Mouse (Mus musculus): ENCODE measurements around the gene Dnajc5. TPM values are rescaled to one million over a fixed set of nuclear protein-coding genes. Genes with fewer than 3 reads are reported as not detected.

The Dnajc5 gene
- polyA plus RNA-seq, 1 experiment from 2014 or later, result 198 TPM

DNA sequence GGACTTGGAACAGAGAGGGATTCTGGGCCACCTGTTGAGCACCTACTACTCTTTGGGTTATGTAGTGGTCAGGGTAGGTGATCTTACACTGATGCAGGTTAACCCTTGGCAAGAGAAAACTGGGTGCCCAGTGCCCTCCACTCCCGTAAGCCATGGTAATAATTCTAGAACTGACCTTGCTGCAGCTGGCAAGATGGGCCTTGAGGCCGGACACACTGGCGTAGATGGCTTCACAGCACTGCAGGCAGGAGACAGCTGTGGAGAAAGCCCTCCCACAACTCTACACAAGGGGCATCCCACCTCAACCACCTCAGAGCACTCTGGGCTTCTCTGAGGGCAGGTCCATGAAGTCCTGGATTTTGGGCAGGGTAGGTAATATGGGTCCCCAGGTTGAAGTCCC, 65.8 kb downstream of the Dnajc5 start:
- no peak overlapping the region for H3K4me3 ChIP-seq (replicated peaks)
- H3K36me3 ChIP-seq, result peaks cover 81% of the 10 kb centered on the region
- H3K9me3 ChIP-seq, result no peaks in the 10 kb centered on the region
- H3K27ac ChIP-seq, result no peak overlapping the region
- WGBS, result 96% methylated on average over 3 of the region's 3 CpGs
- H3K9ac ChIP-seq (replicated peaks), result no peak overlapping the region
- no peaks in the 10 kb centered on the region for H3K27me3 ChIP-seq
- H3K4me1 ChIP-seq (replicated peaks), result peaks cover 23% of the 10 kb centered on the region
- ATAC-seq, result no peak
- no peak overlapping the region for H3K4me2 ChIP-seq (replicated peaks)

DNA sequence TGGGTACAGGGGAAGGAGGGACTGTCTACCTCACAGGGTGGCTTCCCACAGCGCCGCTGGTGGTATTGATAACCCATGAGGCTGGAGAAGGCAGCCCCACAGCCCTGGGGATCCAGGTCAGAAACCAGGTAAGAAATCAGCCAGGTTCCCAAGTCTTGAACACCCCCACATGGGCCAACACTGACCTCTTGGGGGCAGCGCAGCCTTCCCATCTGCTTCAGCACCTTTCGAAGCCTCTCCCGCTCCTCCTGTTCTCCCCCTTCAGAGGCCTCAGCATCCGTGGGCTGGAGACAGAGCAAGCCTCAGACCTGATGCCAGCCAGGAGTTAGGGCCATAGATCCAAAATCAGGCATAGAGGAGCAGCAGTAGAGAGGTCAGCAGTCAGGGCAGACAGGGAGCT, 67.5 kb downstream of the Dnajc5 start:
- peaks cover 79% of the 10 kb centered on the region for H3K36me3 ChIP-seq

DNA sequence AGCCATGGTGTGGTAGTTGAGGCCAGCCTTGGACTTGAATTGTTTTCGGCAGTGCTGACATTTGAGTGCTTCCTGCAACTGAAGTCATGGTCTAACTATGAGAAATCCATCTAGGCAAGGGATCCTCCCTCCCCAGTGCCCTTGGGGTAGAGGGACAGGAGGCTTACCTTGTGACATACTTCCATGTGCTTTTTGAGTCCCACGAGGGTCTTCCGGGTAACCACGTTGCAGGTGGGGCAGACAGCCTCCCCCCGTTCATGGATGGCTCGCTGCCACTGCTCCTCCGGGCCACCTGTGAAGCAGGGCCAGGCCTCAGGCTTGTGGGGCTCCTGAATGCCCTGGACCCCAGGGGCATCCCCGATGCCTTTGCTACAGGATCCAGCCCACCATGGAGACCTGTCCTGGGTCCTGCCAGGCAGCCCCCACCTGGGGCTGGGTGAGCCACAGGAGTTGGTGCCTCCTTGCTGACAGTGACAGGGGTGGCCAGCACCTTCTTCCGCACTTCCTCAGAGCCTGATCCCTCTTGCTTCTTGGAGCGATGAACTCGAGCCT, 68.0 kb downstream of the Dnajc5 start:
- no peak overlapping the region for H3K27ac ChIP-seq
- no peak overlapping the region for H3K4me3 ChIP-seq (replicated peaks)
- no peak overlapping the region; the same call in 1 of the 2 replicates for H3K9ac ChIP-seq (replicated peaks)
- H3K27me3 ChIP-seq, result no peaks in the 10 kb centered on the region
- ATAC-seq, result no peak
- H3K9me3 ChIP-seq, result no peaks in the 10 kb centered on the region
- H3K36me3 ChIP-seq, result peaks cover 75% of the 10 kb centered on the region
- H3K4me1 ChIP-seq (replicated peaks), result peaks cover 27% of the 10 kb centered on the region
- 90% methylated on average over 11 of the region's 11 CpGs for whole genome bisulfite sequencing
- no peak overlapping the region for H3K4me2 ChIP-seq (replicated peaks)

More for the DNA sequence above, 67.5 kb downstream of the Dnajc5 start:
- no peak overlapping the region for H3K4me2 ChIP-seq (replicated peaks)
- no peak overlapping the region for H3K4me3 ChIP-seq (replicated peaks)
- WGBS, result 78% methylated on average over 6 of the region's 6 CpGs
- no peak overlapping the region for H3K9ac ChIP-seq (replicated peaks)
- no peaks in the 10 kb centered on the region for H3K27me3 ChIP-seq
- no peak overlapping the region for H3K27ac ChIP-seq
- no peak for ATAC-seq
- H3K4me1 ChIP-seq (replicated peaks), result peaks cover 22% of the 10 kb centered on the region
- H3K9me3 ChIP-seq, result no peaks in the 10 kb centered on the region

DNA sequence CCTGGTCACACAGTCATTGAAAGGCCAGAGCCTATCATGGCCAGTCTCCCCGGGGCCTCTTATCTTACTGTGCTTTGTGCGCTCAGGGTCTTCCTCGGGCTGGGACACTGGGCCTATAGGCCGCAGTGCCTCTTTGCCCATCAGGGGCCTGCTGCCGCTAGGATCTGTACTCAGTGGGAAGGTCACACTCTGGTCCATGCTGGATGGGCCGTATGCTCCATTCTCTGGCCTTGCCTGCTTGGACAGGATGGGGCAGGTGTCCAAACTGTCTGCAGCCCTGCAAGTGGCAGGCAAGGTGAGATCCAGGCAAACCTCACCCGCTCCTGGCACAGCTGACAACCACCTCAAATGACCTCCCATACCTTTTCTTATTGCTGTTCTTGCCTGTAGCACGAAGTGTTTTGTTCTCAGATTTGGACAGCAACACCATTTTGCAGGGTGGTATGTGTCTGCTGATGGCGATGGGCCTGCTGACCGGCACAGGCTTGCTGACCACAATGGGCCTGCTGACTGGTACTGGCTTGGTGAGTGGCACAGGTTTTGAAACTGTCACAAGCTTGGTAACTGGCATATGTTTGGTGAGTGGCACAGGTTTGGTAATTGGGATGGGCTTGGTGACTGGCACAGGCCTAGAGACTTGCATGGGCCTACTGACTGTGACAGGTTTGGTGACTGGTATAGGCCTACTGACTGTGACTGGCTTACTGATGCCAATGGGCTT, 68.9 kb downstream of the Dnajc5 start:
- Histone ChIP-seq H3K27ac (no peak overlapping the region), H3K27me3 (no peaks in the 10 kb centered on the region), H3K4me3 (replicated peaks) (no peak overlapping the region), H3K4me2 (replicated peaks) (no peak overlapping the region), H3K9ac (replicated peaks) (no peak overlapping the region), H3K36me3 (peaks cover 66% of the 10 kb centered on the region), H3K4me1 (replicated peaks) (peaks cover 32% of the 10 kb centered on the region), H3K9me3 (no peaks in the 10 kb centered on the region)
- WGBS, result 94% methylated on average over 10 of the region's 10 CpGs
- no peak for ATAC-seq

DNA sequence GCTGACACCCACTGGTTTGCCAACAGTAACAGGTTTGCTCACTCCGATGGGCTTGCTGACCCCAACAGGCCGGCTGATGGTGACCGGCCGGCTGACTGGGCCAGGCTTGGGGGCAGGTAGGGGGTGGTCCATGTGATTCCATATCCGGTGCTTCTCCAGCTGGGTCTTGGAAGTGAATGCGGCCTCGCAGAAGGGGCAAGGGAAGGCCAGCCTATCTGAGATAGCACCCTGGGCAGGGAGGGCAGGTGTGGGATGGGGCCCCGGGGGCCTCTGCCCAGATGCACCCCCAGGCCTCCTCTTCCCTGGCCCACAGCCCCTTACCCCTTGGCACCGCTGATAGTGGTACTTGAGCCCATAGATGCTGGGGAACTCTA, 69.4 kb downstream of the Dnajc5 start:
- no peaks in the 10 kb centered on the region for H3K9me3 ChIP-seq
- H3K27ac ChIP-seq, result no peak overlapping the region
- no peak for ATAC-seq
- no peak overlapping the region for H3K4me2 ChIP-seq (replicated peaks)
- peaks cover 32% of the 10 kb centered on the region for H3K4me1 ChIP-seq (replicated peaks)
- H3K9ac ChIP-seq (replicated peaks), result no peak overlapping the region
- peaks cover 61% of the 10 kb centered on the region for H3K36me3 ChIP-seq
- no peaks in the 10 kb centered on the region for H3K27me3 ChIP-seq
- WGBS, result 94% methylated on average over 9 of the region's 9 CpGs
- no peak overlapping the region for H3K4me3 ChIP-seq (replicated peaks)

DNA sequence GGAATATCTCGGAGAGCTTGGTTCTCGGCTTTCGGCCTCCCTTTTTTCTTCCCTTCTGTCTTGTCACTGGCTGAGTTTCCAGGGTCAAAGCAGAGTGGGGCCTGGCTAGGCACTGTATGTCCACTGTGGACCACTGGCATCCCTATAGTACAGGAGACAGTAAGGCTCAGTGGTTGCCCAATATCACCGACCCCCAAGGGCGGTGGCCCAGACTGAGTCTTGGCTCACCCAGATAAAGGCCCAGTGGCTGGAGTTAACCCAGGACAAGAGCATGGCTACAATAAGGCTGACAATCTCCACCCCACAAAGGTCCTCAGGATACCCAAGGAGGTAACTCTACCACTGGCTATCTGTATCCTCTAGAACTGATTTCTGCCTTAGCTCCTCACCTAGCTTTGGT, 70.2 kb downstream of the Dnajc5 start:
- peaks cover 32% of the 10 kb centered on the region for H3K4me1 ChIP-seq (replicated peaks)
- no peak overlapping the region for H3K27ac ChIP-seq
- no peak for ATAC-seq
- peaks cover 56% of the 10 kb centered on the region for H3K36me3 ChIP-seq
- peak overlapping the region; percentile 95; the same call in 1 of the 2 replicates for H3K9ac ChIP-seq (replicated peaks)
- H3K4me3 ChIP-seq (replicated peaks), result peak overlapping the region; percentile 98; the same call in 1 of the 2 replicates
- no peaks in the 10 kb centered on the region for H3K27me3 ChIP-seq
- H3K9me3 ChIP-seq, result no peaks in the 10 kb centered on the region
- H3K4me2 ChIP-seq (replicated peaks), result peak overlapping the region; percentile 89; the same call in 1 of the 2 replicates
- WGBS, result 95% methylated on average over 5 of the region's 5 CpGs

DNA sequence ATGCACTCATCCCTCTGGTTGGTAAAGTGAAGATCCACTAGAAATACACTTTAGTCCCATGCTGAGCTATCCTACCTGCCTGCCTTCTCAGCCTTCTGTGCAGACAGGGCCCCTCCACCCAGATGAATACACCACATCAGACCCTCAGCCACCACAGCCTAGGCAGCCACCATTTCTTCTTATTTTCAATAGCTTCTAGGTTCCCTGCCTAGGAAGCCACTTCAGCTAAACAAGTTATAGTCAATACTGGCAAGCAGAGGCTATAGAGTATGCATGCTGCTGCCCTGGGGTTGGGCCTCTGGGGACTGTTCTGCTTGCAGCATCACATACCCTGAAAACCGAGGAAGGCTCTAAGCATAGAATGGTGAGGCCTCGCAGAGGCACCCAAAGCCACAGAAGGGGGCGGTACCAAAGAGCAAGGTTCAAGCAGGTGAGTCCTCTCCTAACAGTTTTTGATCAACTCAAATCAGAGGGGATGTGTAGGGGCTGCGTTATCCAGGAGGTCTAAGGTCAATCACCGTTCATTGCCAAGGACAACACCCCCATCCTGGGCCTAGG, 71.3 kb downstream of the Dnajc5 start, which contains the start of gene Prpf6:
Prpf6 (plus strand) TSS at position 341 of the 558 bp plus-strand sequence.
- H3K4me3 ChIP-seq (replicated peaks), result peak within 1 kb of the TSS; percentile 98
- no peaks in the 10 kb centered on the region for H3K27me3 ChIP-seq
- 11% methylated on average over 5 of the region's 5 CpGs for WGBS
- peak within 1 kb of the TSS; percentile 89 for H3K4me2 ChIP-seq (replicated peaks)
- H3K27ac ChIP-seq, result peak within 1 kb of the TSS; percentile 89
- no peak; the same call in 1 of the 2 replicates for ATAC-seq
- peak within 1 kb of the TSS; percentile 95 for H3K9ac ChIP-seq (replicated peaks)
- no peaks in the 10 kb centered on the region for H3K9me3 ChIP-seq
- H3K36me3 ChIP-seq, result peaks cover 56% of the 10 kb centered on the region
- H3K4me1 ChIP-seq (replicated peaks), result peaks cover 32% of the 10 kb centered on the region

DNA sequence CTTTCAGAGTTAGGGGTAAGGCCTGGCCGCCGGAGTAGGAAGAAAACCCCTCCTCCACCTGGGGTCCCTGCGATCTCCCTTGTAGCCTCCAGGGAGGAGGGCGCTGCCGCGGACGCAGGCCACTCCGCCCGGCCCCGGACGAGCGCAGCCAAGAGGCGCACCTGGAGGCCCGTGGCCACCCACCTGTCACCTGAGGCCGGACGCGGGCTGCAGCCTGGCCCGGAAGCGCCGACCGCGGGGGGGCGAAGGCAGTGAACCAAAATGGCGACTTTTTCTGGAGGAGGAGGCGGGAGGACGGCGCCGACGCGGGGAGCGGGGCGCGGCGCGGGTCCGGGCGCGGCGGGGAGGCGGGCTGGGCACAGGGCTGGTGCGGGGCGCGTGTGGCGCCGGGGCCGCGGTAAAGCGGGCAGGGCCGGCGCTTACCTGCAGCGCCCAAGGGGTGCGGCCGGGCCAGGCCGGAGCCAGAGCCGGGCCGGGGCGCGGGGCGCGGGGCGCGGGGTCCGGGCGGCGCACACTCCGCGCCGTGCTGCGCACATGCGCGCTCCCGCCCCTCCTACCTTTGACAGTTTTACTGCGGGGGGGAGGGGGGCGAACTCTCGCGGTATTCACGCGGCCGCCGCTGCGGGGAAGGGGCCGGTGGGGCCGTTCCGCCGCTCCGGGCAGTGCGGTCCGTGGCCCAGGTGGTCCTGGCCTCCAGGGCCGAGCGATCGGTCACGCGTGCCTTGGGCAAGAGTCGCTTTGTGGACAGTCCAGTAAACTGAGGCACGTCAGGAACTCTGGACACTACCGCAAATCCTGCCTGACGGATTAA, 72.2 kb downstream of the Dnajc5 start, which contains the start of gene Zfp512b:
Zfp512b (minus strand) TSS at position 573 of the 811 bp plus-strand sequence.
- Histone ChIP-seq H3K27me3 (no peaks in the 10 kb centered on the region), H3K27ac (peak within 1 kb of the TSS; percentile 89), H3K9me3 (no peaks in the 10 kb centered on the region), H3K4me3 (replicated peaks) (peak within 1 kb of the TSS; percentile 98), H3K4me1 (replicated peaks) (peaks cover 37% of the 10 kb centered on the region), H3K9ac (replicated peaks) (peak within 1 kb of the TSS; percentile 95), H3K4me2 (replicated peaks) (peak within 1 kb of the TSS; percentile 89), H3K36me3 (peaks cover 50% of the 10 kb centered on the region)
- under 1% methylated on average over 74 of the region's 97 CpGs for WGBS
- peak; percentile 87 for ATAC-seq

DNA sequence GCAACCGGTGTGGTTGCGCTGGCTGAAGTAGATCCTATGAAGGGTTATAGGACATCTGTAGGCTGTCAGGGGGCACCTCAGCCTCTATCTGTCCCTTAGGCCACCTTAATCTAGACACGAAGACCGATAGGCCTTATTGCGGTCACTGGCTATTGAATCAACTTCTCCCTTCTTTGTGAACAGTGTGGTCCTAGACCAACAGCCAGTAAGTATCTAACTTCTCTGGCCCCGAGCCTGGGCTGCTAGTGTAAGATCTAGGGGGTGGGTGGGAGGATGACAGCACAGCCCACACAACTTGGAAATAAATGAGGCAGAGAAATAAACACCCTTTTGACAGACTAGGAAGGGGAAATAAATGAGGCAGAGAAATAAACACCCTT, 72.7 kb downstream of the Dnajc5 start:
- peaks cover 42% of the 10 kb centered on the region for H3K4me1 ChIP-seq (replicated peaks)
- peak overlapping the region; percentile 95 for H3K9ac ChIP-seq (replicated peaks)
- peak overlapping the region; percentile 89 for H3K4me2 ChIP-seq (replicated peaks)
- no peaks in the 10 kb centered on the region for H3K9me3 ChIP-seq
- ATAC-seq, result peak; percentile 25
- peak overlapping the region; percentile 89 for H3K27ac ChIP-seq
- H3K4me3 ChIP-seq (replicated peaks), result peak overlapping the region; percentile 98
- 12% methylated on average over 6 of the region's 6 CpGs for WGBS
- H3K27me3 ChIP-seq, result no peaks in the 10 kb centered on the region
- H3K36me3 ChIP-seq, result peaks cover 44% of the 10 kb centered on the region

DNA sequence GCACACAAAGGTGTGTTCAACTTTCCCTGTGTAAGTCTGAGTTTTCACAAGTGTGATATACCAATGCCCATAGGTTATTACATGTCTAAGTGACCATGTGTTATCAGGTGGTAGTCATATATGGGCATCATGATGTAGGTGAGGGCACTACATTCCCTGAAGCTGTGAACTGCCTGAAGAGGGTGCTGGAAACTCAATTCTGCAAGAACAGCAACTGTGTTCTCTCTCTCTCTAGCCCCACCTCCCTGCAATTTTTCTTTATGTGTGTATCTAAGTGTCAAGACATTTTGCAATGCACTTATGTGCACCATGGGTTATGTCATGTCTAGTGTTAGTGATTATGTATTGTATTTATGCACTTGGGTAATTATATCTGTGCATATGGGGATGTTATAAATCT, 73.7 kb downstream of the Dnajc5 start:
- Histone ChIP-seq H3K4me2 (replicated peaks) (no peak overlapping the region), H3K9me3 (no peaks in the 10 kb centered on the region), H3K9ac (replicated peaks) (no peak overlapping the region), H3K36me3 (peaks cover 35% of the 10 kb centered on the region), H3K4me3 (replicated peaks) (no peak overlapping the region), H3K27me3 (no peaks in the 10 kb centered on the region), H3K4me1 (replicated peaks) (peaks cover 47% of the 10 kb centered on the region), H3K27ac (no peak overlapping the region)
- ATAC-seq, result no peak

DNA sequence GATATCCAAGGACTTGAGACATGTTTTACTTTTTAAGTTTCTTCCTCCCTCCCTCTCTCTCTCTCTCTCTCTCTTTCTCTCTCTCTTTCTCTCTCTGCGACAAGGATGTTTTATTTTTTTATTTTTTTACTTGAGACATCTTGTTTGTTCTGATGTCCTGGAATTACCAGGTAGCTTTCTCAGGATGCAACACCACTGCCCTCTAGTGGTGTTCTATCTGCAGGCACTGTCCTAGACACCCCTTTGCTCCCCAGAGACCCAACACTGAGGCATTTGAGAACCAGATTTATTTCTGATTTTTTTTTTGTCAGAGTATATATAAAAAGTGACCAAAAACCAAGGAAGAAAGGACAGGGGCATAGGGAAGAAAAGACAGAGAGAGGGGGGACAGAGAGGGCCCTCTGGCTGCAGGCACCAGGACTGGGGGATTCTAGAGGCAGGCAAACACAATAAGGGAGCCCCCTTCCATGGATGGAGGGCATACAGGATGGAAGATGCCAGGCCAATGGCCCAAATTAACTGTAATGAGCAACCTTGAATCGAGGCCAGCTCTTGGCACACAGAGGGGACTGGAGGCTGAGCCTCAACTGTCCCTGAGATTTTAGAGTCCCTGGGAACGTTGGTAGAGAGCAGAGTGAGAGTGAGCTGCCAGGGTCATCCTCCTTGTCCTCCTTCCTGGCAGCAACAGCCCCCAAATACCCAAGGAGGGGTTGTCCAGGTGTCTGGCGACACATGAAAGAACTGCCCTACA, 74.8 kb downstream of the Dnajc5 start:
- Histone ChIP-seq H3K4me1 (replicated peaks) (peaks cover 51% of the 10 kb centered on the region), H3K4me2 (replicated peaks) (no peak overlapping the region), H3K9me3 (no peaks in the 10 kb centered on the region), H3K4me3 (replicated peaks) (no peak overlapping the region), H3K27ac (no peak overlapping the region), H3K9ac (replicated peaks) (no peak overlapping the region), H3K27me3 (no peaks in the 10 kb centered on the region), H3K36me3 (peaks cover 23% of the 10 kb centered on the region)
- ATAC-seq, result no peak
- 79% methylated on average over 4 of the region's 4 CpGs for WGBS

Measured in midbrain, embryonic 13.5 days (tissue).